In genomic region chrX:155202406-155203305, GRCm38 (mm10) we compare ENCODE assay signal across 28 mouse cellular contexts. TPM values are rescaled to one million over a fixed set of nuclear protein-coding genes. Genes with fewer than 3 reads are reported as not detected.
DNase-seq lines count a peak whose midpoint lies in the region; ATAC-seq and TF ChIP-seq lines count a peak whose summit lies in the region.
"Had no signal": no experiment of that assay in that cellular context is flagged by ENCODE, and none has a peak within 500 bp of the region (broad histone marks: within the 10 kb centered on the region; RNA-seq: fewer than 3 reads in every experiment).

No protein-coding gene starts in this region.

- H3K79me2 ChIP-seq in myocyte (ENCODE audit: control insufficient read depth, insufficient read depth) = no peaks in the 10 kb centered on the region

- WGBS in kidney, adult 2 months = 56% methylated on average over 2 of the region's 2 CpGs
- WGBS in kidney, embryonic 16.5 days = 70% methylated on average over 2 of the region's 2 CpGs
- 81% methylated on average over 2 of the region's 2 CpGs for WGBS in thymus, adult 2 months
- 79% methylated on average over 2 of the region's 2 CpGs for WGBS in midbrain, embryonic 11.5 days

- H3K4me3 ChIP-seq in kidney, adult 2 months (ENCODE audit: insufficient read depth, low read depth, low read length) = no peak overlapping the region
- no peak overlapping the region for H3K4me3 ChIP-seq in kidney, embryonic 16.5 days (ENCODE audit: low read length)
- no peak overlapping the region for H3K4me3 ChIP-seq in myocyte
- no peak overlapping the region for H3K4me3 ChIP-seq in thymus, adult 2 months (ENCODE audit: control insufficient read depth, insufficient read depth, low read length)
- no peak overlapping the region for H3K4me3 ChIP-seq in midbrain, embryonic 11.5 days (ENCODE audit: low read depth, low read length)
- H3K4me3 ChIP-seq: heart, adult 2 months; heart, embryonic 12.5 days; hindbrain, embryonic 13.5 days; limb, embryonic 12.5 days; lung, embryonic 15.5 days; megakaryocyte, embryonic 14.5 days; midbrain, embryonic 13.5 days had no signal

- H3K4me1 ChIP-seq in kidney, adult 2 months (ENCODE audit: control insufficient read depth, insufficient read depth, low read length) = no peaks in the 10 kb centered on the region
- no peaks in the 10 kb centered on the region for H3K4me1 ChIP-seq in kidney, embryonic 16.5 days (ENCODE audit: insufficient read depth, low read length)
- no peaks in the 10 kb centered on the region for H3K4me1 ChIP-seq in thymus, adult 2 months (replicated peaks; ENCODE audit: control insufficient read depth, insufficient read depth, low read length)
- H3K4me1 ChIP-seq in midbrain, embryonic 11.5 days (ENCODE audit: control insufficient read depth, insufficient read depth, low read length) = no peaks in the 10 kb centered on the region
- H3K4me1 ChIP-seq: heart, embryonic 12.5 days; hindbrain, embryonic 13.5 days; limb, embryonic 12.5 days; lung, embryonic 15.5 days; megakaryocyte, embryonic 14.5 days; midbrain, embryonic 13.5 days had no signal

- H3K9me3 ChIP-seq in kidney, embryonic 16.5 days (ENCODE audit: low read length) = no peaks in the 10 kb centered on the region
- no peaks in the 10 kb centered on the region for H3K9me3 ChIP-seq in midbrain, embryonic 11.5 days (ENCODE audit: control insufficient read depth, low read length)
- H3K9me3 ChIP-seq: heart, embryonic 12.5 days; hindbrain, embryonic 13.5 days; limb, embryonic 12.5 days; lung, embryonic 15.5 days; megakaryocyte, embryonic 14.5 days; midbrain, embryonic 13.5 days had no signal

- H3K9ac ChIP-seq in kidney, embryonic 16.5 days (replicated peaks; ENCODE audit: low read length) = no peak overlapping the region
- H3K9ac ChIP-seq in midbrain, embryonic 11.5 days (ENCODE audit: low read length) = no peak overlapping the region
- H3K9ac ChIP-seq: heart, embryonic 12.5 days; hindbrain, embryonic 13.5 days; limb, embryonic 12.5 days; lung, embryonic 15.5 days; midbrain, embryonic 13.5 days had no signal

- H3K36me3 ChIP-seq in kidney, adult 2 months (ENCODE audit: control insufficient read depth, insufficient read depth, low read length) = no peaks in the 10 kb centered on the region
- H3K36me3 ChIP-seq in kidney, embryonic 16.5 days (ENCODE audit: insufficient read depth, low read length) = no peaks in the 10 kb centered on the region
- no peaks in the 10 kb centered on the region for H3K36me3 ChIP-seq in myocyte (ENCODE audit: control insufficient read depth, insufficient read depth)
- H3K36me3 ChIP-seq in thymus, adult 2 months (ENCODE audit: control insufficient read depth, insufficient read depth, low read length) = no peaks in the 10 kb centered on the region
- no peaks in the 10 kb centered on the region for H3K36me3 ChIP-seq in midbrain, embryonic 11.5 days (ENCODE audit: control insufficient read depth, insufficient read depth, low read length)
- H3K36me3 ChIP-seq: heart, embryonic 12.5 days; hindbrain, embryonic 13.5 days; limb, embryonic 12.5 days; lung, embryonic 15.5 days; midbrain, embryonic 13.5 days had no signal

- no peak overlapping the region; the same call in 1 of the 2 replicates for H3K27ac ChIP-seq in kidney, adult 2 months (ENCODE audit: insufficient read depth, low read depth, low read length)
- no peak overlapping the region for H3K27ac ChIP-seq in kidney, embryonic 16.5 days (ENCODE audit: low read length)
- no peak overlapping the region for H3K27ac ChIP-seq in thymus, adult 2 months (ENCODE audit: control insufficient read depth, insufficient read depth, low read length)
- no peak overlapping the region for H3K27ac ChIP-seq in midbrain, embryonic 11.5 days (ENCODE audit: low read depth, low read length)
- H3K27ac ChIP-seq: heart, adult 2 months; hindbrain, embryonic 13.5 days; limb, embryonic 12.5 days; lung, embryonic 15.5 days; midbrain, embryonic 13.5 days had no signal

- no peak overlapping the region for H3ac ChIP-seq in myocyte (ENCODE audit: control insufficient read depth, insufficient read length)

- DNase-seq in kidney, adult 2 months = peak; percentile 14
- peak; percentile 39 for DNase-seq in NIH3T3 (ENCODE audit: low read depth)
- DNase-seq in thymus, adult 2 months = no peak
- no peak for DNase-seq in midbrain, embryonic 11.5 days (ENCODE audit: low spot score, missing footprints)
- DNase-seq: adrenal gland, postnatal 14 days; cerebellum, adult 11-12 months; cerebellum, adult 9-11 months; gastrocnemius, postnatal 36 days; heart, adult 2 months; heart, postnatal 4 days; kidney, adult 8-10 months; kidney, postnatal 14 days; layer of hippocampus, adult 9-11 months; lung, postnatal 36 days; retina, postnatal 1 day; right cerebral cortex, postnatal 14 days; thymus, postnatal 14 days had no signal

- no peaks in the 10 kb centered on the region for H3K27me3 ChIP-seq in kidney, adult 2 months (replicated peaks; ENCODE audit: control insufficient read depth, insufficient read depth, low read length)
- no peaks in the 10 kb centered on the region for H3K27me3 ChIP-seq in kidney, embryonic 16.5 days (ENCODE audit: insufficient read depth, low read length)
- H3K27me3 ChIP-seq in myocyte (ENCODE audit: control insufficient read depth, insufficient read depth, insufficient read length) = no peaks in the 10 kb centered on the region
- no peaks in the 10 kb centered on the region for H3K27me3 ChIP-seq in thymus, adult 2 months (ENCODE audit: control insufficient read depth, insufficient read depth, low read length)
- H3K27me3 ChIP-seq in midbrain, embryonic 11.5 days (ENCODE audit: control insufficient read depth, insufficient read depth, low read length) = no peaks in the 10 kb centered on the region
- H3K27me3 ChIP-seq: heart, embryonic 12.5 days; hindbrain, embryonic 13.5 days; limb, embryonic 12.5 days; lung, embryonic 15.5 days; megakaryocyte, embryonic 14.5 days; midbrain, embryonic 13.5 days had no signal

- TF ChIP-seq POLR2A in kidney, adult 2 months (IDR thresholded peaks at IDR 0.05; ENCODE audit: low read depth, low read length) = no peak
- no peak for TF ChIP-seq POLR2A in myocyte (IDR thresholded peaks at IDR 0.05; ENCODE audit: insufficient read length, low read depth)
- TF ChIP-seq POLR2A in thymus, adult 2 months (IDR thresholded peaks at IDR 0.05; ENCODE audit: control insufficient read depth, extremely low read depth, insufficient read depth, low read length, poor library complexity) = no peak

- no peak overlapping the region for H3K4me2 ChIP-seq in kidney, embryonic 16.5 days (replicated peaks; ENCODE audit: low read depth, low read length)
- H3K4me2 ChIP-seq in myocyte (ENCODE audit: low read depth) = peak overlapping the region; percentile 5
- no peak overlapping the region for H3K4me2 ChIP-seq in midbrain, embryonic 11.5 days
- H3K4me2 ChIP-seq: heart, embryonic 12.5 days; hindbrain, embryonic 13.5 days; limb, embryonic 12.5 days; liver, embryonic 11.5 days; lung, embryonic 15.5 days; midbrain, embryonic 13.5 days had no signal

- TF ChIP-seq CTCF in kidney, adult 2 months (conservative IDR thresholded peaks at IDR 0.05; ENCODE audit: insufficient read depth, insufficient read length, low read depth, low read length) = no peak
- TF ChIP-seq CTCF in thymus, adult 2 months (IDR thresholded peaks at IDR 0.05; ENCODE audit: borderline replicate concordance, control insufficient read depth, extremely low read depth, insufficient read depth, low read length, poor library complexity) = no peak

- no peak for ATAC-seq in kidney, embryonic 16.5 days (ENCODE audit: low FRiP score, low TSS enrichment)
- peak; percentile 81 for ATAC-seq in granulocyte monocyte progenitor cell, adult 5-6 weeks (replicated peaks; ENCODE audit: poor library complexity, severe bottlenecking)
- ATAC-seq in midbrain, embryonic 11.5 days (ENCODE audit: low FRiP score) = no peak
- ATAC-seq: forebrain, embryonic 14.5 days; midbrain, embryonic 13.5 days had no signal

TF ChIP-seq in myocyte, 11 proteins besides CTCF, POLR2A, EP300 and RAD21:
- TF ChIP-seq E2F4 (IDR thresholded peaks at IDR 0.05; ENCODE audit: insufficient read depth) (no peak), CEBPB (IDR thresholded peaks at IDR 0.05; ENCODE audit: insufficient read depth, poor library complexity, severe bottlenecking) (peak; percentile 9; the same call in 1 of the 2 replicates)

RNA-seq across cellular contexts. Expression of gene Sat1, which starts 13.6 kb away (rescaled TPM):
- 86.4 and 120 TPM in 2 replicates for polyA plus RNA-seq in kidney, adult 2 months (2012; rRNA removed)
- 207 and 217 TPM in 2 replicates for polyA plus RNA-seq in kidney, embryonic 16.5 days (2015; fragmentation: Nextera tagmentation; extraction: Ambion mirVana)
- 129 and 147 TPM in 2 replicates for total RNA-seq in granulocyte monocyte progenitor cell, adult 5-6 weeks (2014; fragmentation: Nextera tagmentation)
- 321 and 354 TPM in 2 replicates for total RNA-seq in granulocyte monocyte progenitor cell, adult 5-6 weeks (2017)
- polyA plus RNA-seq in myocyte (2012; fragmentation: generic; extraction: Trizol) = 305 TPM
- polyA plus RNA-seq in thymus, adult 2 months (2012; rRNA removed) = 34.4 and 41.7 TPM in 2 replicates
- polyA plus RNA-seq in midbrain, embryonic 11.5 days (2014; fragmentation: Nextera tagmentation; extraction: Ambion mirVana) = 83.3 and 87.5 TPM in 2 replicates

RNA-seq across cellular contexts. Expression of gene Acot9, which starts 59.6 kb away (rescaled TPM):
- polyA plus RNA-seq in kidney, adult 2 months (2012; rRNA removed) = 16.4 and 18.5 TPM in 2 replicates
- polyA plus RNA-seq in kidney, embryonic 16.5 days (2015; fragmentation: Nextera tagmentation; extraction: Ambion mirVana) = 38.4 and 43.5 TPM in 2 replicates
- 43.2 and 51.1 TPM in 2 replicates for total RNA-seq in granulocyte monocyte progenitor cell, adult 5-6 weeks (2014; fragmentation: Nextera tagmentation)
- total RNA-seq in granulocyte monocyte progenitor cell, adult 5-6 weeks (2017) = 74.7 and 77.0 TPM in 2 replicates
- 75.9 TPM for polyA plus RNA-seq in myocyte (2012; fragmentation: generic; extraction: Trizol)
- polyA plus RNA-seq in thymus, adult 2 months (2012; rRNA removed) = 12.7 and 17.8 TPM in 2 replicates
- 23.6 and 25.9 TPM in 2 replicates for polyA plus RNA-seq in midbrain, embryonic 11.5 days (2014; fragmentation: Nextera tagmentation; extraction: Ambion mirVana)

Comparison
In these comparisons a context has a peak if more than half of its experiments do, and no peak if none do; other contexts are left out.
1. DNase-seq: peak in kidney, adult 2 months (single experiment) and NIH3T3 (single experiment); none in thymus, adult 2 months (single experiment) and midbrain, embryonic 11.5 days (single experiment).